In the genomic region with DNA sequence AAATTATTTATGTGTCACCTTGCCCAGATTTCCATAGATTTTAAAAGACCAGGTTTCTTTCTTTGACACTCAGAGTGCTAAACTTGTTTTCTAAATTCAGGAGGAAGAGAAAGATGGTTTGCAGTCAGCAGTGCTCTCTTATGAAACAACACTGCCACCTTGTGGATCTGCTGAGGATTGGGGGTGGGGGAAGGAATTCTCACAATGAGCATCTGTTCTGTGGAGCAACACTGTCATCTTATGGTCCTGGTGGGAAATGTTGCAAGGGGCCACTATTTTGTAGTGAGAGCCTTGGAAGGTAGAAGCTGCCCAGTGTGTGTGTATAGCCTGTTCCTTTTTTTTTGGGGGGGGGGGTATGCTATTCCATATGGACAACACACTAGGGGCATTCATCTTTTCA, we compare ENCODE assay signal across 9 mouse cellular contexts. TPM values are rescaled to one million over a fixed set of nuclear protein-coding genes. Genes with fewer than 3 reads are reported as not detected.
A peak's percentile ranks its signal among the peaks of the same experiment; 100 is the strongest.
DNase-seq lines count a peak whose midpoint lies in the region; ATAC-seq and TF ChIP-seq lines count a peak whose summit lies in the region.
"Had no signal": no experiment of that assay in that cellular context is flagged by ENCODE, and none has a peak within 500 bp of the region (broad histone marks: within the 10 kb centered on the region; RNA-seq: fewer than 3 reads in every experiment).

No protein-coding gene starts in this region.

- peak; percentile 94 for TF ChIP-seq CTCF in hindbrain, postnatal 0 days (IDR thresholded peaks at IDR 0.05; ENCODE audit: low read depth)

- no peaks in the 10 kb centered on the region for H3K9me3 ChIP-seq in hindbrain, postnatal 0 days (ENCODE audit: low read length)

- no peak overlapping the region for H3K9ac ChIP-seq in hindbrain, postnatal 0 days (replicated peaks; ENCODE audit: low read length)

- no peaks in the 10 kb centered on the region for H3K4me1 ChIP-seq in hindbrain, postnatal 0 days (ENCODE audit: insufficient read depth, low read length)

- no peak overlapping the region for H3K27ac ChIP-seq in hindbrain, postnatal 0 days
- H3K27ac ChIP-seq: macrophage had no signal

- H3K36me3 ChIP-seq in hindbrain, postnatal 0 days (ENCODE audit: insufficient read depth, low read length), result no peaks in the 10 kb centered on the region

- H3K27me3 ChIP-seq in hindbrain, postnatal 0 days (ENCODE audit: insufficient read depth, low read length), result no peaks in the 10 kb centered on the region

- no peak overlapping the region for H3K4me2 ChIP-seq in hindbrain, postnatal 0 days (ENCODE audit: low read depth, low read length)

- DNase-seq in R1 (ENCODE audit: low read depth, low spot score), result peak; percentile 66
- DNase-seq in cerebellum, postnatal 36 days, result peak; percentile 58 to 73
- DNase-seq in gastrocnemius, adult 18-20 months (ENCODE audit: low spot score), result peak; percentile 75
- DNase-seq in hindbrain, postnatal 0 days (ENCODE audit: low spot score), result peak; percentile 83
- peak; percentile 63 for DNase-seq in left cerebral cortex, adult 11 months (ENCODE audit: low spot score)
- peak; percentile 83 for DNase-seq in lung, postnatal 36 days
- DNase-seq in retina, postnatal 7 days (ENCODE audit: low read depth, low spot score), result peak; percentile 72
- peak; percentile 35 to 51 for DNase-seq in urinary bladder, postnatal 36 days (ENCODE audit: low spot score in 2 of 2)

- ATAC-seq in hindbrain, postnatal 0 days, result peak; percentile 88

- H3K4me3 ChIP-seq in hindbrain, postnatal 0 days (ENCODE audit: low read length), result no peak overlapping the region

RNA-seq across cellular contexts. Expression of gene G6pdx, which starts 15.6 kb away (rescaled TPM):
- total RNA-seq in gastrocnemius, adult 18-20 months (2021), result 1 to 10 TPM; 2.6 to 3.8 TPM
- 49.5 and 50.3 TPM in 2 replicates for total RNA-seq in hindbrain, postnatal 0 days (2014; rRNA removed)
- 39.1 and 42.6 TPM in 2 replicates for polyA plus RNA-seq in hindbrain, postnatal 0 days (2015; fragmentation: Nextera tagmentation; extraction: Ambion mirVana)

RNA-seq across cellular contexts. Expression of gene Ikbkg, which starts 20.3 kb away (rescaled TPM):
- 10 to 100 TPM; 19.6 to 23.1 TPM for total RNA-seq in gastrocnemius, adult 18-20 months (2021)
- total RNA-seq in hindbrain, postnatal 0 days (2014; rRNA removed), result 23.8 and 25.4 TPM in 2 replicates
- 12.1 and 13.8 TPM in 2 replicates for polyA plus RNA-seq in hindbrain, postnatal 0 days (2015; fragmentation: Nextera tagmentation; extraction: Ambion mirVana)

RNA-seq across cellular contexts. Expression of gene Fam3a, which starts 20.3 kb away (rescaled TPM):
- 10 to 100 TPM; 13.4 to 16.7 TPM for total RNA-seq in gastrocnemius, adult 18-20 months (2021)
- 30.4 and 39.9 TPM in 2 replicates for total RNA-seq in hindbrain, postnatal 0 days (2014; rRNA removed)
- 31.1 and 34.0 TPM in 2 replicates for polyA plus RNA-seq in hindbrain, postnatal 0 days (2015; fragmentation: Nextera tagmentation; extraction: Ambion mirVana)

RNA-seq across cellular contexts. Expression of gene Slc10a3, which starts 40.2 kb away (rescaled TPM):
- total RNA-seq in gastrocnemius, adult 18-20 months (2021), result 1 to 10 TPM; 1.9 to 3.8 TPM
- 4.5 and 5.9 TPM in 2 replicates for total RNA-seq in hindbrain, postnatal 0 days (2014; rRNA removed)
- polyA plus RNA-seq in hindbrain, postnatal 0 days (2015; fragmentation: Nextera tagmentation; extraction: Ambion mirVana), result 5.6 and 6.3 TPM in 2 replicates

RNA-seq across cellular contexts. Expression of gene Ubl4a, which starts 40.4 kb away (rescaled TPM):
- total RNA-seq in gastrocnemius, adult 18-20 months (2021), result 10 to 100 TPM; 55.7 to 58.4 TPM
- 45.5 and 51.8 TPM in 2 replicates for total RNA-seq in hindbrain, postnatal 0 days (2014; rRNA removed)
- 70.7 and 71.8 TPM in 2 replicates for polyA plus RNA-seq in hindbrain, postnatal 0 days (2015; fragmentation: Nextera tagmentation; extraction: Ambion mirVana)

Comparison
In these comparisons a context has a peak if more than half of its experiments do, and no peak if none do; other contexts are left out.
1. RNA of gene G6pdx, which starts 15.6 kb away (total RNA-seq): 49.5 to 50.3 TPM in hindbrain, postnatal 0 days; 2.6 to 3.8 TPM in gastrocnemius, adult 18-20 months; every median in the first group is over 10 times any median in the second.
2. Peak in every context shown above with its lines, with median percentiles within 50 percentile points of each other: DNase-seq.